Mouse (Mus musculus): Measurements from ENCODE around the gene Ctnnb1.
"Not testable (repeated sequence)": the region's sequence is repeated elsewhere in the genome, so short reads cannot be mapped to it uniquely, and the experiment has no call there.

Ctnnb1 gene

GRCm38 (mm10) chr9:120929081-120929480, at the start of gene Ctnnb1:
TSS of gene Ctnnb1 (plus strand) at chr9:120929216.
- no peak for DNase-seq (ENCODE audit: low spot score)

GRCm38 (mm10) chr9:120880286-120880685, 48.7 kb upstream of the Ctnnb1 start:
- no peak for DNase-seq (ENCODE audit: low spot score)

DNA sequence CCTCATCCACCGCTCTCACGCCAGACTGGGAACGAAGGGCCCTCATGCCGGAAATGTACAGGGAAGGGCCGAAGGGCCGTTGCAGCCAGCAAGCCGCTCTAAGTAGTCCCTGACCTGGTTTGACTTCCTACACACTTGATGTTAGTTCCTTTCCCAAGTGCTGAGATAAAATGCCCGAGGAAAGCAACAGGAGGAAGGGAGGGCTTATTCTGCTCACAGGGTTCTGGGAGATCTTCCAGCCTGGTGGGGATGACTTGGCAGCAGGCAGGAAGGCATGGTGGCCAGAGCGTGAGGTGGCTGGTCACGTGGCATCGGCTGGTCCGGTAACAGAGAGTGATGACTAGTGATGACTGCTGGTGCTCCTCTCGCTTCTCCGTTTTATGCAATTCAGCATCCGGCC, 47.9 kb upstream of the Ctnnb1 start:
- no peak for DNase-seq (ENCODE audit: low spot score)

DNA sequence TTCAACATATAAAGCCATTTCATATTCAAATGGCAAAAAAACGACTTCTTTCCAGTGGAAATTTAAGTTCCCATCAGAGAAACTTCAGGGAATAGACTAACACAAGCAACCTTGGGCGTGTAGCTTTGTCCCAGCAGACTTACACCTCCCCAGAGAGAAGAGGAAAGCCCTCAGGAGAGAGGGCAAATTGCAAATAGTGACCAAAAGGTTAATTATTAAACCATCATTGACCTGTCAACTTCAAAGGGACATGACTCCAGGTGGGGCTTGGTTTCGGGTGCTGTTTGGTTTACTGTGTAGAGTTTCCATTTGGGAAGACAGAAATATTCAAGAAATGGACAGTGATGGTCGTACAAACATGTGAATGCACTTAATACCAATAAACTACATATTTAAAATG, 47.2 kb upstream of the Ctnnb1 start:
- no peak for DNase-seq (ENCODE audit: low spot score)

GRCm38 (mm10) chr9:120884726-120885125, 44.3 kb upstream of the Ctnnb1 start:
- no peak for DNase-seq (ENCODE audit: low spot score)

GRCm38 (mm10) chr9:120887631-120888030, 41.4 kb upstream of the Ctnnb1 start:
- DNase-seq (ENCODE audit: low spot score): no peak

DNA sequence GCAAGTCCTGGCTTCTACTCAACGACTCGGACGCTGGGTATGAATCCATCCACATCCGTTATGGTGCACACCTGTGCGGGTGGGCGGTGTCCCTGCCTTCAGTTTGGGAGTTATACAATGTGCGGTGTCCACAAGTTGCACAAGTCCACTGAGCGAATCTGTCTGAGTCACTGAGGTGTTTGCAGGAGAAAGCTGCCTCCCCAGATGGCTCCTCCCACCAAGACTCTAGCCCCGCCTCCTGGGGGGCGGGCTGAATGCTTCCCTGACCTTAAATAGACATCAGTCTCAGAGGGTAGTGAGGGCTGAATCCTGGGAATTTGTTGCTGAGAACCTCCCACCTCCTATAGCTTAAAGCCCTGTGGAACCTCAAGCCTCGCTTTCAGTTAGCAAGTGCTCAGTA, 35.6 kb upstream of the Ctnnb1 start:
- DNase-seq (ENCODE audit: low spot score): no peak

- no peak for DNase-seq (ENCODE audit: low spot score)
Observed at GRCm38 (mm10) chr9:120893971-120894370, 35.0 kb upstream of the Ctnnb1 start.

DNA sequence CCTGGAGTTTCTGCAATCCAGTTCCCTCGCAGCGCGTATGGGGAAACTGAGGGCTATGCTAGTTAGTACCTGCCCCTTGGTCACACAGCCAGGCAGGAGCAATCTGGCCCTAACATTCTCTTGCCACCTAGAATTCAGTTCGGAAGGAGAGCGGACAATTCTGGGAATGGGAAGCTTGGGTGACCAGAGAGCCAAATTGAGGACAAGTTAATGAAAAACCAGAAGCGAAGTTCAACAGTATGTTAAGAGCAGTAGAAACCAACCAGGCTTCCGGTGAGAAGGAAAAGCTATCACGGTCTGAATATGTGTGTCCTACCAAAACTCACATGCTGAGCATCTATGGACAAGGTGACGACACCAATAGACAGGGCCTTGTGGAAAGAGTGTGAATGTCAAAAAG, 34.6 kb upstream of the Ctnnb1 start:
- no peak for DNase-seq (ENCODE audit: low spot score)

GRCm38 (mm10) chr9:120896502-120896901, 32.5 kb upstream of the Ctnnb1 start:
- no peak for DNase-seq (ENCODE audit: low spot score)

DNA sequence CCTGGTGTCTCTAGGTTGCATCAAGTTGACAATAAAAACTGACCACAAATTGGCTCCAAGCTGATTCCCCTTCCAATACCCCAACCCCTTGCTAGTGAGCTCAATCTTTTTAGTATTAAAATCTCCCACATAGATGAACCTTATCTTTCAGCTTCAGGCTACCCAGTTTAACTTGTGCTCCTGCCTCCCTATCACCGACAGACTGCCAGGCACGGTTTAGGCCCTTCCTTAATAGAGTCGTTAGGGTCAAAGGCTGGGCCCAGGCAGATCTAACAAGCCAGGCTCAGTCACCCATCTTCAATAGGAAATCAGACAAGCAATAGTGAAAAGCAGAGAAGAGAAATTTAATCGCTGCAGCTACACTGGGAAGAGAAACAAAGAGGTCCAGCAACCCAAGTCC, 31.7 kb upstream of the Ctnnb1 start:
- no peak for DNase-seq (ENCODE audit: low spot score)

- DNase-seq (ENCODE audit: low spot score): no peak
Observed at GRCm38 (mm10) chr9:120899833-120900232, 29.2 kb upstream of the Ctnnb1 start.

DNA sequence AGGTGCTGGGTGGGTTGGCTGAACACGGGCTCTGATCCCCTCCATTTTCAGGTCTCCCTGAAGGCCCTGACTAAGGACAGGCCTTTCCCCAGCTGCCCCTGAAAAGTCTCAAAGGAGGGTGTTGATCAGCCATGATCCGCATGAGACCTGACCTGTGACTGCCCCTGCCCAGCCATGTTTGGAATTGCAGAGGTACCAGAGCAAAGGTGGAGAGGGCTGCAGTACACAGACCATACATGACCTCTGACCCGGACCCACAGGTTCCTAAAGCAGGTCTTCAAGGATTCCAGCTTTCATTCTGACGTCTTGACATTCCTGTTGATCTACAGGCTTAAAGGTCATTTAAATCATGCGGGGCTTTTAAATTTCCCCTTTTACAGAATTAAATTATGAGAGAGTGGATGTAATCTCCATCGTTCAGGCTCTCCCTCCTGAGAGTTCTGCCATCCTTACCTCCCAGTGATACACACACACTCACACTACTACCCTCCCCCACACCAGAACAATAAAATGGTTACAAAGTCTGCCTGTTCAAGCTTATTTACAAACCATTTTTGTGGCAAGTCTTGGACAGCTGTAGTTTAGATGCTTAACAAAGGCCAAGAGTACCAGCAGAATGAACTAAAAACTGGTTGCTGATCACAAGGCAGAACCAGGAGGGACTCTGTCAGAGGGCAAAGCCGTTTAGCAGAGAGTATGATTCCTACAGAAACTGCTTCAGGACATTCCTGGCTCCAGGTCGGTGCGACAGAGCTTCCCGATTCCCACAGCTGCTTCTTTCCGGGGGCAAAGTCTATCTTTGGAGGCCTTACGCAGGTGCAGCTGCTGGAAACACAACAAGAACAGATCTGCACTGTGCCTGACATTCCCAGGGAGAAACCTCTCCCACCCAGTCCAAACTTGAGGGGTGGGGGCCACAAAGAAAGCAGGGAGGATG, 28.4 kb upstream of the Ctnnb1 start:
- DNase-seq (ENCODE audit: low spot score): no peak

- DNase-seq (ENCODE audit: low spot score): no peak
Observed at GRCm38 (mm10) chr9:120902562-120902961, 26.5 kb upstream of the Ctnnb1 start.

- no peak for DNase-seq (ENCODE audit: low spot score)
Observed at GRCm38 (mm10) chr9:120908461-120908860, 20.6 kb upstream of the Ctnnb1 start.

DNA sequence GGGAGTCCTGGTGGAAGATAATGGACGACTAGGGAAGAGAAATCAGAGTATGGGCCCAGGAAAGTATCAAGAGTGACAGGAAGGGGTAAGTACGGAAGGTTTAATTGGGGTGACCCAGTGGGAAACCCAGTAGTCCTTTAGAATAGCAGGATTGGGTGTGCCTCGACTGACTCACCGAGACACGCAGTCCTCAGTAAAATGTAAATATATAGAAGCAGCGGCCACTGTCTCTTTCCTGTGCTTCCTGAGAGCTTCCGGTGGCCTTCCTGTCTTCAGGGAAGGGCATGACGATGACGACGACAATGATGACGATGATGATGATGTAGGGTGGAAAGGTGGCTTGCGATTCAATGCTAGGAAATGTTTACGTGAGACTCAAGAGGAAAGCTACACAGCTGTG, 15.9 kb upstream of the Ctnnb1 start:
- no peak for DNase-seq (ENCODE audit: low spot score)

DNA sequence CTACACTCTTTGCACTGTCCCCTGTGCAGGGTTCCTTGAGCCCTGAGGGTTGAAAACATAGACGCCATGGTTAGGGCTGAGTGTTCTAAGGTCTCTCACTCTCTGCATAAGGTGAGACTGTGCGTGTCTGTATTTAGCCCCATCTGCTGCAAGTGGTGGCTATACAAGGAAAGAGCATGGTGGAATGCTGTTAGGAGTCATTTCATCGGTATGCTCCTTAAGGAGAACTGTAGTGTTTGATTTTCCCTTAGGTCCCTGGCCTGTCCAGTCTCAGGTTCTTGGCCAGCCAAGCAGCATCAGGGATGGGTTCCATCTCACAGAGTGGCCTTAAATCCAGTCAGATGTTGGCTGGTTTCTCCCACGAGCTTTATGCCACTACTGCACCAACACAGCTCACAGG, 14.6 kb upstream of the Ctnnb1 start:
- no peak for DNase-seq (ENCODE audit: low spot score)

DNA sequence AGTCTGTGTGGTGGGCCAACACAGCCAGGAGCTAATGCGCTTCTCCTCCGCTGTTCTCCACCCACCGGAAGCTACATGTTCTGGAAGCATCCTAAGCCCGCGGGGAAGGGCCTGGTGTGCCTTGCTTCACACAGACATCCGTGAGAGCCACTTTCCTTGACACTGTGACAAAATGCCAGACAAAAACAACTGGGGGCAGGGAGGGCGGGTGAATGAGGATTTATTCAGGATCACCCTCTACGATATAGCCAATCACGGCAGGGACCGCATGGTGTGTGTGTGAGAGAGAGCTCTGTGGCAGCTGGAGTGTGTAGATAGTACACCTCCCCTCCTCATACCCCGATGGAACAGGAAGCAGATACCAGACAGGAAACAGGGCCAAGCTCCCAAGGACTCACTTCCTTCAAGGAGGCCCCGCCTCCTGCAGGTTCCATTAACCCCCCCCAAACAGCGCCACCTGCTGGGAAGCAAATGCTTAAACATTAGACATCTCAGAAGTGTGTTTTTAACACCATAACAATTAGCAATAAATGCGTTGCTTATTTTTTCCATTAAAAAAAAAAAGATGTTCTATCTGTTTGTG, 14.0 kb upstream of the Ctnnb1 start:
- no peak for DNase-seq (ENCODE audit: low spot score)

GRCm38 (mm10) chr9:120917619-120918018, 11.4 kb upstream of the Ctnnb1 start:
- not testable (repeated sequence) for DNase-seq (ENCODE audit: low spot score)

- no peak for DNase-seq (ENCODE audit: low spot score)
Observed at GRCm38 (mm10) chr9:120918211-120918610, 10.8 kb upstream of the Ctnnb1 start.

GRCm38 (mm10) chr9:120918642-120919041, 10.4 kb upstream of the Ctnnb1 start:
- DNase-seq (ENCODE audit: low spot score): no peak

DNA sequence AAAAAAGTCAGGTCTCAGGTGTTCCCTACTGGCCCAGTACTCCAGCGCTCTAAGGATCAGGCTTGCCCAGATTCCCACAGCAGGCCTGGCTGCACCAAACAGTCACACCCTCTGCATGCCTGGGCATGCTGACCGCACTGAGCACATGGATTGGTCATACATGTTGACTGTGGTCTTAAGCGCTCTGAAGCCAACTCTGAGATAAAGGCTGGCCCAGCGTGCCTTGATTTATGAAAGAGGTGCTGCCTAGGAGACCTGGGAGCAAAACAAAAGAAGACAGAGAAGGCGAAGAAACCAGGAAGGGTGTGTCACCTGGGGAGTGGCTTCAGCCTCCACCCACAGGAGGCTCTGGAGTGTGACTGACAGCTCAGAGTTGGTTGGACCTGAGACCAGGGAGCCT, 9.9 kb upstream of the Ctnnb1 start:
- peak; percentile 14 for DNase-seq (ENCODE audit: low spot score)

DNA sequence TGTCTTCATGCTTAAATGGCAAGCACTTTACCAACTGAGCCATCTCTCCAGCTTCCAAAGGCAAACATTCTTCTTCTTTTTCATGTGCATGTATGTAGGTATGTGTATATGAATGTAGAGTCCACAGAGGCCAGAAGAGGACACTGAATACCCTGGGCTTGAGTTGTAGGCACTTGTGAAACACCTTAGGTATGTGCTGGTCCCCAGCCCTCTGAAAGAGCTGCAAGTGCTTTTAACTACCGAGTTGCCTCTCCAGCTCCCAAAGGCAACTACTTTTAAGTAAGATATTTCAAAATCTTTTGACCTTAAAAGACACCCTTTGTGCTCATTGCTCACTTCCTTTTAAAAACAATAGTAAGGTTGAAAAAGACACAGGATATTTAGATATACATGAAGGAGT, 2.9 kb upstream of the Ctnnb1 start:
- DNase-seq (ENCODE audit: low spot score): no peak

All from ovary, postnatal 36 days (tissue).